Mouse (Mus musculus): ENCODE measurements around the gene Pml. TPM values are rescaled to one million over a fixed set of nuclear protein-coding genes. Genes with fewer than 3 reads are reported as not detected.

The Pml gene
- polyA plus RNA-seq, 1 experiment from 2014 or later, result 17.0 TPM

GRCm38 (mm10) chr9:58210304-58210627 lies 39.3 kb downstream of the Pml start:
- peaks cover 2% of the 10 kb centered on the region; the same call in 1 of the 2 replicates for H3K27me3 ChIP-seq
- H3K4me1 ChIP-seq, result peaks cover 14% of the 10 kb centered on the region
- no peak overlapping the region for H3K9ac ChIP-seq
- no peak overlapping the region for H3K4me2 ChIP-seq (replicated peaks)
- 76% methylated on average over 2 of the region's 2 CpGs for WGBS
- H3K4me3 ChIP-seq (replicated peaks), result no peak overlapping the region
- no peak overlapping the region for H3K27ac ChIP-seq (replicated peaks)
- ATAC-seq (ENCODE audit: insufficient number of reproducible peaks, low FRiP score, low TSS enrichment, low read depth), result no peak
- H3K9me3 ChIP-seq (replicated peaks), result no peaks in the 10 kb centered on the region
- H3K36me3 ChIP-seq, result no peaks in the 10 kb centered on the region

GRCm38 (mm10) chr9:58209462-58210303 lies 39.9 kb downstream of the Pml start:
- ATAC-seq (ENCODE audit: insufficient number of reproducible peaks, low FRiP score, low TSS enrichment, low read depth), result no peak
- Histone ChIP-seq H3K4me2 (replicated peaks) (no peak overlapping the region), H3K4me1 (peaks cover 8% of the 10 kb centered on the region; the same call in 1 of the 2 replicates), H3K27ac (replicated peaks) (no peak overlapping the region), H3K27me3 (peaks cover 2% of the 10 kb centered on the region; the same call in 1 of the 2 replicates), H3K9ac (no peak overlapping the region), H3K4me3 (replicated peaks) (no peak overlapping the region), H3K9me3 (replicated peaks) (no peaks in the 10 kb centered on the region), H3K36me3 (no peaks in the 10 kb centered on the region)
- WGBS, result 73% methylated on average over 8 of the region's 8 CpGs

DNA sequence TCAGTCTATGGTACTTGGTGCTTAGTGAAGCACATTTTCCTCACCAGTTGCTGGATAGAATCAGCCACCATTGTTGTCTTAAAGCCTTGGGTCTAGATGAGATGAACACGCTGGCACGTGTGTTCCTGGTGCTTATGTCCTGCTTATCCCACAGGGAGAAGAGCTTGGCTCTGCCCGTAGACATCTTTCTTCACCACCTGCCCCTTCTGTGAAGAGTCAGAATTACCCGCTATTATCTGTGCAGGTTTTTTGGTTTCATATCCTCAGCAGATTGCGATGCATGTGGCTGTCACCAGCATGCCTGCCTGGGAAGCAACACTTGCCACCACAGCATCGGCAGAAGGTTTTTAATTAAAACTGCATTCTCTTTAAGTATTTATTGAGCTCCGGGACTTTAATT lies 43.6 kb downstream of the Pml start:
- Histone ChIP-seq H3K27me3 (peaks cover 35% of the 10 kb centered on the region), H3K9ac (no peak overlapping the region), H3K27ac (replicated peaks) (no peak overlapping the region), H3K4me2 (replicated peaks) (no peak overlapping the region), H3K9me3 (replicated peaks) (no peaks in the 10 kb centered on the region), H3K4me3 (replicated peaks) (no peak overlapping the region), H3K36me3 (no peaks in the 10 kb centered on the region), H3K4me1 (peaks cover 31% of the 10 kb centered on the region)
- 80% methylated on average over 7 of the region's 7 CpGs for WGBS
- ATAC-seq (ENCODE audit: insufficient number of reproducible peaks, low FRiP score, low TSS enrichment, low read depth), result no peak

- Histone ChIP-seq H3K9me3 (replicated peaks) (no peaks in the 10 kb centered on the region), H3K4me3 (replicated peaks) (peak overlapping the region; percentile 39), H3K9ac (no peak overlapping the region), H3K27ac (replicated peaks) (no peak overlapping the region), H3K27me3 (peaks cover 50% of the 10 kb centered on the region), H3K36me3 (no peaks in the 10 kb centered on the region), H3K4me1 (peaks cover 42% of the 10 kb centered on the region), H3K4me2 (replicated peaks) (peak overlapping the region; percentile 50)
- 2% methylated on average over 18 of the region's 18 CpGs for WGBS
- ATAC-seq (ENCODE audit: insufficient number of reproducible peaks, low FRiP score, low TSS enrichment, low read depth), result peak; percentile 72
Measured at GRCm38 (mm10) chr9:58204448-58205000, 45.1 kb downstream of the Pml start.

DNA sequence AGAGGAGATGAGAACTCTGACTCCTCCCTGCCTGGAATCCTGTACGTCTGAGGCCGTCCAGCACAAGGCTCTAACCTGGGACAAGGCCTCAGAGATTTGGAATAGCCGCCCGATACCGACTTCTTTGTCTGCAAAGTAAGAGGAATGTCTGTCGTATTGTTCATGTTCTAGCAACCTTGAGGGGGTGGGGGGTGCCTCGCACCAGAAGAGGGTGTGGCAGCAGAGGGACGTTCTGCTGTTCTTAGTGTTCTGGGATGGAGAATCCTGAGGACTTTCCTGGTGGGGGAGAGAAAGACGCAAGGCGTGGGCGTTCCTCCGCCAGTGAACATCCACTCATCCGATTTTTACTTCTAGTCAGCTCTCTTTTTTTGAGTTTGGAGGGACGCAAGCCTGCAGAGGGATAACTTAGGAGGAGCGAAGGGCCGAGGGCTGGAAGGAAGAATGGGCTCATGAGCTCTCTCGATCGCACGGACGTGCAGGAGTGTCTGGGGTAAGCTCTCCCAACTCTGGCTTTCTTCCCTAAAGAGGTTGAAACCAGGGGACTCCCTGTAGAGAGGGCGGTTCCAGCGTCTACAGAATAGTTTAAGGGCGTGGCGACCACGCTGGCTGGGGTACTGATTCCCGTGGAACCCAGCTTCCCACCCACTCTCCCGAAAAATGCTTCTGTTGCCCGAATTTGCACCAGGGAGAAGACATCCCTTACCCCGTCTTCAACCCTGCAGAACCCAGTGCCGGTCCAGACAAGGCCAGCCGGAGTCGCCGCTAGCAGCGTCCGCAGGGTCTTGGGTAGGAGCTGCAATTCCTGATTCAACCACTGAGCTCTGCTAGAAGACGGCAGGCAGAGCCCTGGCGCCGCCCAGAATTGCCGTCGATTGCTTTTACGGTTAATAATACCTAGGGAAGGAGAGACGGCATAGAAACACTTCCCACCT lies 45.8 kb downstream of the Pml start, which contains the start of the genes Islr and Islr2:
Islr (minus strand) TSS at position 791 of the 932 bp plus-strand sequence.
Islr2 (minus strand) TSS at position 804 of the 932 bp plus-strand sequence.
- Histone ChIP-seq H3K4me1 (peaks cover 50% of the 10 kb centered on the region), H3K4me2 (replicated peaks) (peak within 1 kb of the TSS; percentile 50), H3K36me3 (no peaks in the 10 kb centered on the region), H3K4me3 (replicated peaks) (peak within 1 kb of the TSS; percentile 39), H3K27me3 (peaks cover 57% of the 10 kb centered on the region), H3K9ac (no peak within 1 kb of the TSS), H3K27ac (replicated peaks) (no peak within 1 kb of the TSS), H3K9me3 (replicated peaks) (no peaks in the 10 kb centered on the region)
- peak; percentile 69; the same call in 1 of the 2 replicates for ATAC-seq (ENCODE audit: insufficient number of reproducible peaks, low FRiP score, low TSS enrichment, low read depth)
- WGBS, result 3% methylated on average over 42 of the region's 42 CpGs

GRCm38 (mm10) chr9:58202676-58203453 lies 46.7 kb downstream of the Pml start:
- no peak overlapping the region for H3K27ac ChIP-seq (replicated peaks)

GRCm38 (mm10) chr9:58201861-58202549 lies 47.6 kb downstream of the Pml start:
- no peak overlapping the region for H3K27ac ChIP-seq (replicated peaks)
- no peaks in the 10 kb centered on the region for H3K36me3 ChIP-seq
- H3K9me3 ChIP-seq (replicated peaks), result no peaks in the 10 kb centered on the region
- no peak for ATAC-seq (ENCODE audit: insufficient number of reproducible peaks, low FRiP score, low TSS enrichment, low read depth)
- H3K4me1 ChIP-seq, result peaks cover 67% of the 10 kb centered on the region
- H3K9ac ChIP-seq, result no peak overlapping the region
- peak overlapping the region; percentile 17 for H3K4me3 ChIP-seq (replicated peaks)
- peaks cover 73% of the 10 kb centered on the region for H3K27me3 ChIP-seq
- WGBS, result under 1% methylated on average over 37 of the region's 37 CpGs
- H3K4me2 ChIP-seq (replicated peaks), result peak overlapping the region; percentile 30

More at GRCm38 (mm10) chr9:58202676-58203453, 46.7 kb downstream of the Pml start:
- Histone ChIP-seq H3K4me2 (replicated peaks) (no peak overlapping the region), H3K36me3 (no peaks in the 10 kb centered on the region), H3K4me3 (replicated peaks) (0 out of 2 replicates have a peak overlapping the region, but pooled peaks have one; percentile 17), H3K9ac (no peak overlapping the region), H3K4me1 (peaks cover 59% of the 10 kb centered on the region), H3K27me3 (peaks cover 66% of the 10 kb centered on the region), H3K9me3 (replicated peaks) (no peaks in the 10 kb centered on the region)
- 6% methylated on average over 14 of the region's 14 CpGs for WGBS
- no peak for ATAC-seq (ENCODE audit: insufficient number of reproducible peaks, low FRiP score, low TSS enrichment, low read depth)

- Histone ChIP-seq H3K27me3 (peaks cover 80% of the 10 kb centered on the region), H3K4me1 (peaks cover 75% of the 10 kb centered on the region), H3K9ac (no peak overlapping the region), H3K9me3 (replicated peaks) (no peaks in the 10 kb centered on the region), H3K4me2 (replicated peaks) (peak overlapping the region; percentile 30), H3K36me3 (no peaks in the 10 kb centered on the region), H3K27ac (replicated peaks) (no peak overlapping the region), H3K4me3 (replicated peaks) (peak overlapping the region; percentile 17)
- WGBS, result 2% methylated on average over 24 of the region's 24 CpGs
- no peak for ATAC-seq (ENCODE audit: insufficient number of reproducible peaks, low FRiP score, low TSS enrichment, low read depth)
Measured at GRCm38 (mm10) chr9:58201091-58201842, 48.3 kb downstream of the Pml start.

DNA sequence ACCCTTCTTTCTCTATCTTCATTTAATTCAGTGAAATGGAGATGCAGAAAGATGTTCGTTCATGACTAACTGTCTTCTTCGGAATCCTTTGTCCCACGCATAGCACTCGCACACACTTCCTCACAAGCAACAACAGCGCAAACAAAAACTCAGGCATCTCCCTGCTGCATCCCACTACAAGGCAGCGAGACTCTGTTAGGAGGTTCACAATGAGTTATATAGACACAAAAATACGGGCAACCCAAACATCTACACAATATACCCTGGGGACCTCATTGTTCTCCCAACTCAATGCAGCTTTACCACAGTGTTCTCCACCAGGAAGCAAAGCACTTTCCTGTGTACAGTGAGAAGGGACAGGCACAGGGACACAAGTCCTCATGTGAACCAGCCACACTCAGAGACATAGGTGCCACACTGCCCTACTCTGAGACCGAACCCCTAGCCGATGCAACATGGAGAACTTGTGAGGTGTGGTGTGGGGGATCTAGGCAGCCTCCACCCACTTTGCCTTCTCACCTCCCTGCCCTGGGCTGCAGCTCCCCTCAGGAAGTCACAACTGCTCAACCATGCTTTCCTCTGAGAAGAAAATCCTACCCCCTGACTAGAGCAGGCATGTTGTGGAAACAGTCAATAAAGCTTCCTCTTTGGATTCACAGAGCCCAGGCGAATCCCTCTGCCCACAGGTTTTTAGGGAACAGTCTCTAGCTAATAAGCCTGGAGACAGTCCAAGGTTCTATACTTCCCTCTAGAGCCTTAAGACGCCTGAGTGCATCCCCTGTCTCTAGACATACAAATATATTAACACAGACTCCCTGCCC lies 49.1 kb downstream of the Pml start:
- no peak overlapping the region for H3K4me2 ChIP-seq (replicated peaks)
- H3K9ac ChIP-seq, result no peak overlapping the region
- H3K36me3 ChIP-seq, result no peaks in the 10 kb centered on the region
- H3K27me3 ChIP-seq, result peaks cover 88% of the 10 kb centered on the region
- no peaks in the 10 kb centered on the region for H3K9me3 ChIP-seq (replicated peaks)
- 15% methylated on average over 11 of the region's 11 CpGs for WGBS
- H3K4me3 ChIP-seq (replicated peaks), result no peak overlapping the region
- H3K27ac ChIP-seq (replicated peaks), result no peak overlapping the region
- H3K4me1 ChIP-seq, result peaks cover 79% of the 10 kb centered on the region
- ATAC-seq (ENCODE audit: insufficient number of reproducible peaks, low FRiP score, low TSS enrichment, low read depth), result no peak

Data from embryonic facial prominence, embryonic 15.5 days (tissue).